Mouse (Mus musculus): ENCODE results near the gene Pik3c2b.

The Pik3c2b gene

GRCm38 (mm10) chr1:133093719-133094118, 48.3 kb downstream of the Pik3c2b start:
- DNase-seq (ENCODE audit: low spot score in 2 of 2), result no peak

GRCm38 (mm10) chr1:133100980-133101798, 55.7 kb downstream of the Pik3c2b start:
- peak; percentile 23 to 82 for DNase-seq (ENCODE audit: low spot score in 2 of 2)

GRCm38 (mm10) chr1:133102108-133102507, 56.6 kb downstream of the Pik3c2b start:
- DNase-seq (ENCODE audit: low spot score in 2 of 2), result no peak

DNA sequence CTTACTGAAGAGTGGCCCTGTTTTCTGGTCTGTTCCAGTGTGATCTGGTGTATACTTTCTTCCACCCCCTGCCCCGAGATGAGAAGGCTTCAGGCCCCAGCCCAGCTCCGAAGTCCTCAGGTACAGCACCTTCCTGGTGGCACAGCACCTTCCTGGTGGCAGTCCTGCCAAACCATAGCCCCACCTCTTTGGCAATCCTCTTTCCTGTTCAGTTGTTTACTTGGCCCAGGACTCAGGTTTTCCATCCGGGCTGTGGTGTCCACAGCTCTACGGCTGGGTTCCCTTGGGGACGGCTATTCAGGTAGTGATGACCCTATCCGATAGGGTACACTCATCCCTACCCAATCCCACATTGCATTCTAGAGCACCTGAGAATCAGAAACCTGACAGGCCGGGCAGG, 57.8 kb downstream of the Pik3c2b start:
- DNase-seq (ENCODE audit: low spot score in 2 of 2), result no peak

DNA sequence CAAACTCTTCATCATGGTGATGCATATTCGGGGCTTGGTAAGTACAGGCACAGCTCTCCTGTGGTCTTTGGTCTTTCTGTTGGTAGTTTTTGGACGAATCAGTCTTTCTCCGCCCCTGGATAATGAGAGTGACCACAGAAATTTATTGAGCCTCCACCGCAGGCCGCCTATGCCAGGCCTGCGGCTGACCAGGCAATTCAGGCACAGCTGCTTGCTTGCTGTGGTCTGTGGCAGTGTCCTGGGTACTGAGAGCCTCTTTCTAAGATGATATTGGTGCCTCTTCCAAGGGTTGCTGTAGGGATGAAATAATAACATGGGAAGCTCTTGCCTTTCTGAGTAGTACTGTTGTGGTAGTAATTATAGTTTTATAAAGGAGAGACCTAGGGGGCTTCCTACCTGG, 58.4 kb downstream of the Pik3c2b start:
- DNase-seq (ENCODE audit: low spot score in 2 of 2), result no peak

GRCm38 (mm10) chr1:133116108-133116507, 70.6 kb downstream of the Pik3c2b start:
- no peak for DNase-seq (ENCODE audit: low spot score in 2 of 2)

DNA sequence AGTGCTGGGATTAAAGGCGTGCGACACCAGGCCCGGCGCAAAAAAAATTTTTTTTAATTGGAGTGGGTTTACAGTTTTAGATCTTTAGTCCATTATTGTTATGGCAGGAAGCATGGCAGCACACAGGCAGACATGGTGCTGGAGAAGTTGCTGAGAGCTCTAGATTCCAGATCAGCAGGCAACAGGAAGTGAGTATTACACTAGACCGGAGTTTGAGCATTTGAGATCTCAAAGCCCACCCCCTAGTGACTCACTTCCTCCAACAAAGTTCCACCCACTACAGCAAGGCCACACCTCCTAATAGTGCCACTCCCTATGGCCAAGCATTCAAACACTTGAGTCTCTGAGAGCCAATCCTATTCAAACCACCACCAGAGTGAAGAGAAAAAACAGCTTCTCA, 72.7 kb downstream of the Pik3c2b start:
- no peak for DNase-seq (ENCODE audit: low spot score in 2 of 2)

DNA sequence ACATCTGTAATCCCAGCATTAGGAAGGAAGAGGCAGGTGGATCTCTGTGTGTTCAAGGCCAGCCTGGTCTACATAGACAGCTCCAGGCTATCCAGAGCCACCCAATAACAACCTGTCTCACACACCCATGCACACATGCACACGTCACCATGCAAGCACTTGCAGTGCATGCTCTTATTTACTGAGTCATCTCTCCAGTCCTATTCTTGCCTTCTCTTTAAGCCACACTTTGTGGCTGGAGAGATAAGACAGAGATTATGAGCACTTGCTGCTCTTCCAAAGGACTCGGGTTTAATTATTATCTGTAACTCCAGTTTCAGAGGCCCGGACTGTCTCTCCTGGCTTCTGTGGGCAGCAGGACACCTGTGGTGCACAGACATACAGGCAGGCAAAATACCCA, 73.4 kb downstream of the Pik3c2b start:
- no peak for DNase-seq (ENCODE audit: low spot score in 2 of 2)

- DNase-seq (ENCODE audit: low spot score in 2 of 2), result no peak
Measured at GRCm38 (mm10) chr1:133119931-133120712, 74.7 kb downstream of the Pik3c2b start.

DNA sequence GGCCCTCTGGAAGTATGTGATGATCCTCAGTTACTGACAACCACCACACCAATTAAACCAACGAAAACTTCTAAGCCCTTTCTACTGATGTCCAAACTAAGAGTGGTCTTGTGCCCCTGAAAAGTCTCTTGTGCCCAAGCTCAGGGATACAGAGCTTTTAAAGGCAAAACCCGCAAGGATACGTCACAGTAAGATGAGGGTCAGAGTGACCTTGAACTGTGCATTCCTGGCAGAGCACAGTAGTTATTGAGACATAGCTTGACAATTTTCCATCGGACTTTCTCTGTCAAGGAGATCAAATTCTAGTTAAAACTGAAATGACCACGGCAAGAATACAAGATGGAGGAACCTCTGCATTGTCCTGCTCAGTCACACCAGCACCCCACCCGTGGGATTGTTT, 75.8 kb downstream of the Pik3c2b start:
- DNase-seq (ENCODE audit: low spot score in 2 of 2), result no peak

- no peak for DNase-seq (ENCODE audit: low spot score in 2 of 2)
Measured at GRCm38 (mm10) chr1:133124137-133124536, 78.7 kb downstream of the Pik3c2b start.

GRCm38 (mm10) chr1:133125640-133126364, 80.3 kb downstream of the Pik3c2b start:
- no peak for DNase-seq (ENCODE audit: low spot score in 2 of 2)

DNA sequence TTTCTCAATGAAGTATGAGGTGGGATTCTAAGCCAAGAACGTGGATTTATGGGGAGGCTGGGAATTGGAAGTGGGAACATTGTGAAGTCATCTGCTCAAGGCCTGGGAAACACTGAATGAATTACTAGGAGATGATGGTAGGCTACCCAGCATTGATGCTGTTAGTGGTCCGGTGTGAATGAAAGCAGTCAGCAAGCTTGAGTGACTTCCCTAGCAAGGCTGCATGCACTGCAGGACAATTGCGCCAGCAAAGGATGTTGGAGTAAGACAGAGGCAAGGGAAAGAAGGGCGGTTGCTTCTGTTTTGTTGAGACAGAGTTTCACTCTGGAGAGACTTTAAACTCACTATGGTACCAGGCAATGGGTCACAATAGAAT, 80.9 kb downstream of the Pik3c2b start:
- DNase-seq (ENCODE audit: low spot score in 2 of 2), result no peak

DNA sequence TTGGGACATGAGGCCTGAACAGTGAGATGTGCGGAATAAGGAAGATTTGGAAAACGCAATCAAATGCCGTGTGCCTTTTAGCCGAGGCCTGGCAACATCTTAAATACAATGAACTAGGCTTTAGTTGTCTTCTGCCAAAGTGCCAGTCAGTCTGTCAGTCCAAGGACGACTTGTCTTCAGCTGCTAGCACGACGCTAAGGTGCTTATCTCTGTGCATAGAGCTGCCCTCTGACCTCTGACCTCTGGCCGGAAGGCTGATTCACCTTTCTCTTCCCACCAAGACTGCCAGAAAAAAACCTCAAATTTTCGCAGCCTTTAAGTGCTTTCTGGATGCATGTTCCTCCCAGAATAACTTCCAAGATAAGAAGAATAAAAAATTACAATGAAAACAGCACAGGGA, 81.9 kb downstream of the Pik3c2b start:
- DNase-seq (ENCODE audit: low spot score in 2 of 2), result no peak

GRCm38 (mm10) chr1:133129471-133130221, 84.2 kb downstream of the Pik3c2b start:
- peak in 1 of 2 experiments; percentile 41 for DNase-seq (ENCODE audit: low spot score in 2 of 2)

GRCm38 (mm10) chr1:133130638-133131560, 85.4 kb downstream of the Pik3c2b start, which contains the start of gene Ppp1r15b:
TSS of gene Ppp1r15b (plus strand) at chr1:133131143.
- peak; percentile 99 for DNase-seq (ENCODE audit: low spot score in 2 of 2)

- no peak for DNase-seq (ENCODE audit: low spot score in 2 of 2)
Measured at GRCm38 (mm10) chr1:133131561-133131905, 86.1 kb downstream of the Pik3c2b start.

DNA sequence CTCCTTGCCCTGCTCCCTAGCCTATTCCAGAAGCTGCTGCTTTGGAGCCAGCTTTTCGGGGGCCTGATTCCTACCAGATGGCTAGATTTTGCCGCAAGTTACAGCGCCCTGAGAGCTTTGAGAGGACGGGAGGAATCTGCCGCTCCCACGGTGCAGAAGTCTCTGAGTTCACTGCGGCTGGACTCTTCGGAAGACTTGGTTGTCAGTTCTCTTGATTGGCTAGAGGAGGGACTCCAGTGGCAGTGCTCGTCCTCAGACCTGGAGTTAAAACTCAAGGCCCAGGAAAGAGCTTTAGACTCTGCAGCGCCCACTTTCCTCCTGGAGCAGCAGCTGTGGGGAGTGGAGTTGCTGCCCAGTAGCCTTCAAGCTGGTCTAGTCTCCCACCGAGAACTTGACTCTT, 86.5 kb downstream of the Pik3c2b start:
- no peak for DNase-seq (ENCODE audit: low spot score in 2 of 2)

- no peak for DNase-seq (ENCODE audit: low spot score in 2 of 2)
Measured at GRCm38 (mm10) chr1:133132388-133133326, 87.2 kb downstream of the Pik3c2b start.
